ENCODE assay signal across 26 mouse cellular contexts in genomic region chr6:80549907-80550306, GRCm38 (mm10).
"Had no signal": no experiment of that assay in that cellular context is flagged by ENCODE, and none has a peak within 500 bp of the region (broad histone marks: within the 10 kb centered on the region; RNA-seq: fewer than 3 reads in every experiment).

No protein-coding gene starts in this region.

- H3K4me3 ChIP-seq: embryonic facial prominence, embryonic 10.5 days; embryonic facial prominence, embryonic 12.5 days; embryonic facial prominence, embryonic 13.5 days; embryonic facial prominence, embryonic 15.5 days; erythroblast, embryonic 14.5 days; forebrain, embryonic 10.5 days; forebrain, embryonic 13.5 days; gastrocnemius, adult 2 months; heart, adult 2 months; heart, embryonic 10.5 days had no signal

- H3K4me2 ChIP-seq: embryonic facial prominence, embryonic 12.5 days; embryonic facial prominence, embryonic 13.5 days; embryonic facial prominence, embryonic 15.5 days; forebrain, embryonic 13.5 days; heart, embryonic 11.5 days had no signal

- DNase-seq: cerebellum, adult 8-10 months; cerebellum, adult 9-10 months; cerebellum, adult 9-11 months; cerebellum, postnatal 10 days; cerebellum, postnatal 14 days; cerebellum, postnatal 25 days; cerebellum, postnatal 36 days; embryo, embryonic 11 days; forebrain, postnatal 0 days; gastrocnemius, adult 2 months; gastrocnemius, postnatal 10 days; gastrocnemius, postnatal 14 days; gastrocnemius, postnatal 25 days; gastrocnemius, postnatal 36 days; heart, adult 11 months; heart, adult 18-20 months; heart, adult 2 months had no signal

- H3K36me3 ChIP-seq: embryonic facial prominence, embryonic 10.5 days; embryonic facial prominence, embryonic 12.5 days; embryonic facial prominence, embryonic 13.5 days; embryonic facial prominence, embryonic 15.5 days; forebrain, embryonic 10.5 days; heart, embryonic 10.5 days had no signal

- H3K27me3 ChIP-seq: embryonic facial prominence, embryonic 12.5 days; embryonic facial prominence, embryonic 13.5 days; embryonic facial prominence, embryonic 15.5 days; forebrain, embryonic 13.5 days had no signal

- H3K9me3 ChIP-seq: embryonic facial prominence, embryonic 10.5 days; embryonic facial prominence, embryonic 12.5 days; embryonic facial prominence, embryonic 13.5 days; embryonic facial prominence, embryonic 15.5 days; forebrain, embryonic 10.5 days; forebrain, embryonic 13.5 days; heart, embryonic 10.5 days had no signal

- ATAC-seq: forebrain, embryonic 13.5 days; forebrain, postnatal 0 days had no signal

- H3K9ac ChIP-seq: embryonic facial prominence, embryonic 12.5 days; embryonic facial prominence, embryonic 13.5 days; embryonic facial prominence, embryonic 15.5 days; forebrain, embryonic 13.5 days; forebrain, postnatal 0 days had no signal

- H3K27ac ChIP-seq: embryonic facial prominence, embryonic 10.5 days; embryonic facial prominence, embryonic 12.5 days; embryonic facial prominence, embryonic 13.5 days; embryonic facial prominence, embryonic 15.5 days; forebrain, embryonic 10.5 days; forebrain, embryonic 13.5 days; gastrocnemius, adult 2 months; heart, adult 2 months; heart, embryonic 10.5 days had no signal

- H3K4me1 ChIP-seq: embryonic facial prominence, embryonic 10.5 days; embryonic facial prominence, embryonic 12.5 days; embryonic facial prominence, embryonic 13.5 days; embryonic facial prominence, embryonic 15.5 days; forebrain, embryonic 13.5 days; heart, embryonic 10.5 days had no signal
